Mouse (Mus musculus) c-Kit-positive CD71-negative TER-119-negative erythroid progenitor cells, embryonic 14.5 days (primary cell): Measurements from ENCODE around the gene Tmcc1.
"Not testable (repeated sequence)": the region's sequence is repeated elsewhere in the genome, so short reads cannot be mapped to it uniquely, and the experiment has no call there.

Experiments used
- DNase-seq: peaks from one replicate; pipeline ENCODE4 v3.0.0-alpha.2; 2013; ENCODE audit warnings: low read depth

The Tmcc1 gene

GRCm38 (mm10) chr6:116193394-116194393, at the start of gene Tmcc1:
Gene Tmcc1 (minus strand): TSS chr6:116193486.
- DNase-seq = peak; percentile 83

GRCm38 (mm10) chr6:116240371-116240770, 47.1 kb upstream of the Tmcc1 start:
- DNase-seq = no peak

- no peak for DNase-seq
Measured at GRCm38 (mm10) chr6:116238083-116238482, 44.8 kb upstream of the Tmcc1 start.

- no peak for DNase-seq
Measured at GRCm38 (mm10) chr6:116235336-116235735, 42.0 kb upstream of the Tmcc1 start.

GRCm38 (mm10) chr6:116234821-116235220, 41.5 kb upstream of the Tmcc1 start:
- DNase-seq = not testable (repeated sequence)

- peak; percentile 62 for DNase-seq
Measured at GRCm38 (mm10) chr6:116228785-116229525, 35.7 kb upstream of the Tmcc1 start.

- DNase-seq = peak; percentile 26
Measured at GRCm38 (mm10) chr6:116227767-116228166, 34.5 kb upstream of the Tmcc1 start.

- peak; percentile 86 for DNase-seq
Measured at GRCm38 (mm10) chr6:116207729-116208534, 14.6 kb upstream of the Tmcc1 start, which contains the start of gene Washc2. Gene Washc2 (plus strand): TSS chr6:116208038.

GRCm38 (mm10) chr6:116199682-116200081, 6.4 kb upstream of the Tmcc1 start:
- DNase-seq = no peak

- DNase-seq = no peak
Measured at GRCm38 (mm10) chr6:116198173-116198572, 4.9 kb upstream of the Tmcc1 start.

- DNase-seq = no peak
Measured at GRCm38 (mm10) chr6:116195811-116196210, 2.5 kb upstream of the Tmcc1 start.

GRCm38 (mm10) chr6:116192809-116193311, 426 bp downstream of the Tmcc1 start:
- no peak for DNase-seq

- no peak for DNase-seq
Measured at GRCm38 (mm10) chr6:116189417-116189816, 3.9 kb downstream of the Tmcc1 start.

GRCm38 (mm10) chr6:116186485-116186884, 6.8 kb downstream of the Tmcc1 start:
- DNase-seq = no peak

- no peak for DNase-seq
Measured at GRCm38 (mm10) chr6:116183509-116183908, 9.8 kb downstream of the Tmcc1 start.

- no peak for DNase-seq
Measured at GRCm38 (mm10) chr6:116180731-116181130, 12.6 kb downstream of the Tmcc1 start.

- DNase-seq = no peak
Measured at GRCm38 (mm10) chr6:116178376-116178775, 14.9 kb downstream of the Tmcc1 start.

GRCm38 (mm10) chr6:116173511-116174099, 19.7 kb downstream of the Tmcc1 start:
- not testable (repeated sequence) for DNase-seq

GRCm38 (mm10) chr6:116166383-116166782, 26.9 kb downstream of the Tmcc1 start:
- no peak for DNase-seq

- DNase-seq = no peak
Measured at GRCm38 (mm10) chr6:116154854-116155624, 38.2 kb downstream of the Tmcc1 start.
